Mouse (Mus musculus): Measurements from ENCODE around the gene Insrr. TPM values are rescaled to one million over a fixed set of nuclear protein-coding genes. Genes with fewer than 3 reads are reported as not detected.

Insrr gene
- polyA plus RNA-seq, 1 experiment, result 0.58 TPM

GRCm38 (mm10) chr3:87832109-87832859 is 35.5 kb downstream of the Insrr start:
- 91% methylated on average over 7 of the region's 7 CpGs for WGBS

DNA sequence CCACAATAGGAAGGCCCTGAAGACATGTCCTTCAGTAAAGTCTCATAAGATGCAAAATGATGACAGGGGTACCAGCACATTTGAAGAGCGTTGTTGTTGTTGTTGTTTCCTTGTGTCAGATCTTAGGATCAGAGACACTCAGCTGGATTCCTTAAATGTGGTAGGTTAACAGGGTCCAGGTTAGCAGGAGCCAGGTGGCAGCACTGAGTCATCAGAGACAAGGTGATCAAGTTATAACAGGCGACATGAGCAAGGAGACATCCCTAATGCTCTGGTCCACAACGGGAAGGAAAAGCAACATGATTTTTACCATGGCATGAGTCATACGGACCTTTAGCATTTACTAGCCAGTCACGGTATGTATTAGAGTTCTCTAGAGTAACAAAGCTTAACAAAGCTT is 36.7 kb downstream of the Insrr start:
- Histone ChIP-seq H3K4me1 (replicated peaks; ENCODE audit: control insufficient read depth, insufficient read depth, low read length) (no peaks in the 10 kb centered on the region; the same call in 1 of the 2 replicates), H3K27me3 (ENCODE audit: control insufficient read depth, insufficient read depth, low read length) (no peaks in the 10 kb centered on the region), H3K36me3 (ENCODE audit: control insufficient read depth, insufficient read depth, low read length) (no peaks in the 10 kb centered on the region), H3K27ac (ENCODE audit: control insufficient read depth, insufficient read depth, low read length) (no peak overlapping the region), H3K4me3 (ENCODE audit: control insufficient read depth, insufficient read depth, low read length) (no peak overlapping the region)
- 72% methylated on average over 5 of the region's 5 CpGs for WGBS
- no peak for TF ChIP-seq POLR2A (IDR thresholded peaks at IDR 0.05; ENCODE audit: control insufficient read depth, extremely low read depth, insufficient read depth, low read length, poor library complexity)
- TF ChIP-seq CTCF (IDR thresholded peaks at IDR 0.05; ENCODE audit: borderline replicate concordance, control insufficient read depth, extremely low read depth, insufficient read depth, low read length, poor library complexity), result no peak
- DNase-seq, result peak; percentile 59

More at GRCm38 (mm10) chr3:87832109-87832859, 35.5 kb downstream of the Insrr start:
- no peaks in the 10 kb centered on the region for H3K36me3 ChIP-seq (ENCODE audit: control insufficient read depth, insufficient read depth, low read length)
- H3K4me3 ChIP-seq (ENCODE audit: control insufficient read depth, insufficient read depth, low read length), result no peak overlapping the region
- no peak overlapping the region for H3K27ac ChIP-seq (ENCODE audit: control insufficient read depth, insufficient read depth, low read length)
- no peaks in the 10 kb centered on the region for H3K27me3 ChIP-seq (ENCODE audit: control insufficient read depth, insufficient read depth, low read length)
- H3K4me1 ChIP-seq (replicated peaks; ENCODE audit: control insufficient read depth, insufficient read depth, low read length), result no peaks in the 10 kb centered on the region; the same call in 1 of the 2 replicates
- DNase-seq, result no peak
- TF ChIP-seq CTCF (IDR thresholded peaks at IDR 0.05; ENCODE audit: borderline replicate concordance, control insufficient read depth, extremely low read depth, insufficient read depth, low read length, poor library complexity), result no peak
- no peak for TF ChIP-seq POLR2A (IDR thresholded peaks at IDR 0.05; ENCODE audit: control insufficient read depth, extremely low read depth, insufficient read depth, low read length, poor library complexity)

DNA sequence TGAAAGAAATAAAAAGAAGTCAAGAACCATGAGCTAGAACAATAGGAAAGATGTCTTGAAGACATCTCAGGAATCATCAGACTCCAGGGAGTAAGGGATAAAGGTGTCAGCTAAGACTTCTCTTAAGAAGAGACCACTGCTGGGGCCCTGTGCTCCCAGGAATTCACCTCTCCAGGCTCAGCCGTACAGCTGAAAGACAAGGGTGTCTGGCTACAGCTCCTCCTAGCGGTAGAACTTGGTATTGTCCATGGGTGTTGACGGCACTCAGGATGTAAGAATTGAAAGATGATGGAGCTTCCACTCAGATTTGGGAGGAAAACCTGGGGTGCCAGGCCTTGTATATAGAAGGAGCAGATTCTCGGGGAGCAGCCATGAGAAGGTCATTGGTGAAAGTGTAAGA is 41.9 kb downstream of the Insrr start:
- no peaks in the 10 kb centered on the region for H3K36me3 ChIP-seq (ENCODE audit: control insufficient read depth, insufficient read depth, low read length)
- no peaks in the 10 kb centered on the region for H3K4me1 ChIP-seq (replicated peaks; ENCODE audit: control insufficient read depth, insufficient read depth, low read length)
- 4% methylated on average over 4 of the region's 4 CpGs for WGBS
- DNase-seq, result peak; percentile 81
- H3K27me3 ChIP-seq (ENCODE audit: control insufficient read depth, insufficient read depth, low read length), result no peaks in the 10 kb centered on the region
- no peak overlapping the region for H3K27ac ChIP-seq (ENCODE audit: control insufficient read depth, insufficient read depth, low read length)
- TF ChIP-seq CTCF (IDR thresholded peaks at IDR 0.05; ENCODE audit: borderline replicate concordance, control insufficient read depth, extremely low read depth, insufficient read depth, low read length, poor library complexity) (peak; percentile 33; the same call in 1 of the 2 replicates), POLR2A (IDR thresholded peaks at IDR 0.05; ENCODE audit: control insufficient read depth, extremely low read depth, insufficient read depth, low read length, poor library complexity) (no peak)
- H3K4me3 ChIP-seq (ENCODE audit: control insufficient read depth, insufficient read depth, low read length), result no peak overlapping the region

- no peaks in the 10 kb centered on the region for H3K36me3 ChIP-seq (ENCODE audit: control insufficient read depth, insufficient read depth, low read length)
- DNase-seq, result no peak
- no peaks in the 10 kb centered on the region for H3K27me3 ChIP-seq (ENCODE audit: control insufficient read depth, insufficient read depth, low read length)
These were observed 44.1 kb downstream of the Insrr start for GRCm38 (mm10) chr3:87840858-87841257.

GRCm38 (mm10) chr3:87844981-87845380 is 48.2 kb downstream of the Insrr start:
- Histone ChIP-seq H3K4me1 (replicated peaks; ENCODE audit: control insufficient read depth, insufficient read depth, low read length) (peaks cover 33% of the 10 kb centered on the region), H3K27me3 (ENCODE audit: control insufficient read depth, insufficient read depth, low read length) (no peaks in the 10 kb centered on the region), H3K27ac (ENCODE audit: control insufficient read depth, insufficient read depth, low read length) (peak overlapping the region; percentile 18), H3K4me3 (ENCODE audit: control insufficient read depth, insufficient read depth, low read length) (no peak overlapping the region), H3K36me3 (ENCODE audit: control insufficient read depth, insufficient read depth, low read length) (peaks cover 17% of the 10 kb centered on the region)
- TF ChIP-seq POLR2A (IDR thresholded peaks at IDR 0.05; ENCODE audit: control insufficient read depth, extremely low read depth, insufficient read depth, low read length, poor library complexity) (no peak), CTCF (IDR thresholded peaks at IDR 0.05; ENCODE audit: borderline replicate concordance, control insufficient read depth, extremely low read depth, insufficient read depth, low read length, poor library complexity) (no peak)
- 87% methylated on average over 4 of the region's 4 CpGs for WGBS
- no peak for DNase-seq

More at GRCm38 (mm10) chr3:87840858-87841257, 44.1 kb downstream of the Insrr start:
- Histone ChIP-seq H3K27ac (ENCODE audit: control insufficient read depth, insufficient read depth, low read length) (no peak overlapping the region), H3K4me1 (replicated peaks; ENCODE audit: control insufficient read depth, insufficient read depth, low read length) (peaks cover 4% of the 10 kb centered on the region), H3K4me3 (ENCODE audit: control insufficient read depth, insufficient read depth, low read length) (no peak overlapping the region)
- no peak for TF ChIP-seq CTCF (IDR thresholded peaks at IDR 0.05; ENCODE audit: borderline replicate concordance, control insufficient read depth, extremely low read depth, insufficient read depth, low read length, poor library complexity)
- TF ChIP-seq POLR2A (IDR thresholded peaks at IDR 0.05; ENCODE audit: control insufficient read depth, extremely low read depth, insufficient read depth, low read length, poor library complexity), result no peak

GRCm38 (mm10) chr3:87846186-87846585 is 49.4 kb downstream of the Insrr start:
- peak; percentile 52 for DNase-seq
- TF ChIP-seq CTCF (IDR thresholded peaks at IDR 0.05; ENCODE audit: borderline replicate concordance, control insufficient read depth, extremely low read depth, insufficient read depth, low read length, poor library complexity) (no peak), POLR2A (IDR thresholded peaks at IDR 0.05; ENCODE audit: control insufficient read depth, extremely low read depth, insufficient read depth, low read length, poor library complexity) (no peak)
- Histone ChIP-seq H3K27me3 (ENCODE audit: control insufficient read depth, insufficient read depth, low read length) (no peaks in the 10 kb centered on the region), H3K36me3 (ENCODE audit: control insufficient read depth, insufficient read depth, low read length) (peaks cover 29% of the 10 kb centered on the region), H3K4me3 (ENCODE audit: control insufficient read depth, insufficient read depth, low read length) (peak overlapping the region; percentile 34), H3K27ac (ENCODE audit: control insufficient read depth, insufficient read depth, low read length) (peak overlapping the region; percentile 100), H3K4me1 (replicated peaks; ENCODE audit: control insufficient read depth, insufficient read depth, low read length) (peaks cover 33% of the 10 kb centered on the region)
- 13% methylated on average over 4 of the region's 4 CpGs for WGBS
